Mouse (Mus musculus): ENCODE results near the gene Ankk1.

Gene Ankk1

DNA sequence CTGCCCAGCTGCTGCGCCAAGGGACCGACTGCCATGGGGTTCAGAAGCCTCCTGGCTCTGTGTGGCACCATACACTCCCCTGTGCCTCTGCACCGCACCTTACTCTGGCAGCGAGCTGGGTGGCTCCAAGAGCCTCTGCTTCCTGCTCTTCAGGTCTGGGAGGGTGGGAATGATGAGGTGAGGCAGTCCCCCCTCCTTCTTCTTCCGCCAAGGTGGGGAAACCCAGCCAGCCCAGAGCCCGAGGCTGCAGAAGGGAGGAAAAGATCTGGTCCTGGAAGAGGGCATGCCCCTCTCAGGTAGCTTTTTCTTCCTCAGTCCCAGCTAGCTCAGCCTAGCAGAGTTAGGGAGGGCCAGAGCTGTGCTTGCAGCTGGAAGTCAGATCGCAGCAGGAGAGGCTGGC is at the start of gene Ankk1:
Ankk1 (minus strand) TSS at position 101 of the 400 bp plus-strand sequence.
- no peak for DNase-seq

DNA sequence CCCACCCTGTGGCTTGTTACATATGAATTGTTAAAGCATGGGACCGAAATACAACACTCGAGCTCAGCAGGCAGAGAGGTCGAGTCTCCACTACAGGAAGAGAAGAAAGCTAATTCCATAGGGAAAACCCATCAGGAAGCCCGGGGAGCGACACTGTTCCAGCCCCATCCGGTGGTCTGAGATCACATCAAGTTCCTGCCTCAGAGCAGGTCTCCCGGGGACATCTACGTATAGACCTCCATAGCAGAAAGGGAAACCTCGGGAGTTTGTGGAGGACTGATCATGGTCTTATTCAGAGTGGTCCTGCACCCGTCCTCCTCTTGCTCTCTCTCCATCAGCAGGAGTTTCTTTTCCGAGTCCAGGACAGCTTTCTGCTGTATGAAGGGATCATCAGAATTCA is 45.3 kb upstream of the Ankk1 start:
- no peak for DNase-seq

DNA sequence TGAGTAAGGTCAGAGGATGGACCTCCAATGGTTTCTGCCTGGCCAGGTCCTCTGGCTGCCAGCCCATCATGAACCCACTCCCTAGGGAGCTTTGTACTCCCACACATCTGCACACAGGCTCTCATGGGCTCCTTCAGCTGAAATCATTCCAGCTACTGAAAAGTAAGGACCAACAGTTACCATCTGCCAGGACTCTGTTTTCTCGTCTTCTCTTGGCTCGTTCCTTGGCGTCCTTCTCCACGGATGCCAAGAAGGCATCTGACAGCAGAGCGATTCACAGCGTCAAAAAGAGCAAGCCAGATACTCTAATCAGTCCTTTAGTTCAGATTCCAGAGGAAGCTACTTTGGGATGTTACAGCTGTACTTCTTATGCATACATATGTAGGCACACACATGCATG is 44.1 kb upstream of the Ankk1 start:
- DNase-seq = no peak

DNA sequence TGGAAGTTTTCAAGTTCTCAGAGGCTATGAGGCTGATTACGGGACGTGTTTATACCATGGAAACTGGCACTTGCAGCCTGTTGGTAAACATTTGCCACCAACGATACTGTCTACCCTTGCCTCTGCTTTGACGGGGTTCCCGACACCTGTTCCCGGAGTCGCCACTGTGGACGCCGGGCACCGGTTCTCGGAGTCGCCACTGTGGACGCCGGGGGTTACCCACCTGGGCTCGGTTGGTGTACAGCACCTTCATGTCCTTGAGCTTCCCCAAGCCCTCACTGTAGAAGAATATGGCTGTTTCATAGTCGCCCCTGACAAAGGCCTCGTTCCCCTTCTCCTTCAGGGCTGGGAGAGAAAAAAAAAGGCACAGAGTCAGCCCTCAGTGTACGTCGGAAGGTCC is 43.2 kb upstream of the Ankk1 start:
- DNase-seq = no peak

DNA sequence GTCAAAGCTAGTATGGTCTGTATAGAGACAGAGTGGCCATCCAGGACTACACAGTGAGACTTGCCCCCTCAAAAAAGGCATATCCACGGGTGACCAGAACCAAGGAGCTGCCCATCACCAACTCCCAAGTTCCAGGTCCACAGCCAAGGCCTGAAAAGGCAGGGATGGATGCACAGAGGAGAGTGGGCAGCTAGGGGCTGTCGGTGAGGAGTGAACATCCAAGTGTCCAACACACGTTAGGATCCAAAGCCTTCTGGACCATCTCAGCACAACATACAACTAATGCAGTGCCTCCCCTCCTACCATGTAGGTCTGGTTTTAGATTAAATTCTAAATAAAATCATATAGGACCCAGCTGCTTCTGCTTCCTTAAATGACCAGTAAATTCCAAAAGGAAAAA is 29.3 kb upstream of the Ankk1 start:
- DNase-seq = no peak

DNA sequence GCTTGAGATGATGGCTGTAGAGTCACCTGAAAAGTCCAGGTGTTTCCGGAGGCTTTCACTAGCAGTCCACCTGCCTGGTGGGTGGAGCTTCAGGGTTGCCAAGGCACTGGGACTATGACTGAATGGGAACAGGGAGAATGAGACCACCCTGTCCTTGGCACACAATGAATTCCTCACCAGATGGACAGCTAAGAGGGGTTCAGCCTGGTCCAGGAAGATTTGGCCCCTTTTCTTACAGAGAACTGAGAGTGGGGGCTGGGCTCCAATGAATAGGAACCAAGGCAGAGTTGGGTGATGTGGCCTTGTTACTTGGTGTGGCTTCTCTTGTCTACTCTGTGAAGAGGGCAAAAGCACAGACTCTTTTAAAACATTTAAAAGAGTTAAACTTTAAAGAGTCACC is 25.6 kb upstream of the Ankk1 start:
- DNase-seq = no peak

DNA sequence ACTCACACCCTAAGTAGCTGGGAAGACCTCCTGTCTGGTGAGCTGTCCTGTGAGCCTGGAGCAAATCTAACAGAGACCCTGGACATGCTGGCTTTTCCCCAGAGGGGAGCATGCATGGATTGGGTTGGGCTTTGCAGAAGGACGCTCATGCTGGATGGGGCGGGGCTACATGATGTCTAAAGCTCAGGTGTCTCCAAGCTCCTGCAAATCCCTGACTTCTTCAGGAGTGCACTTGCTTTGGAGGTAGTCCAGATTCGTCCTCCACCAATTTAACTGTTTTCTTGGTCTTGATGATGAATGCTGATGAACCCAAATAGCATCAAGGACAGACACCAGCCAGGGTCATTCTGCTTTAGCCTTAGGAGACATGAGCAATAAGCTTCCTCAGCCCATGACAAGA is 23.7 kb upstream of the Ankk1 start:
- no peak for DNase-seq

DNA sequence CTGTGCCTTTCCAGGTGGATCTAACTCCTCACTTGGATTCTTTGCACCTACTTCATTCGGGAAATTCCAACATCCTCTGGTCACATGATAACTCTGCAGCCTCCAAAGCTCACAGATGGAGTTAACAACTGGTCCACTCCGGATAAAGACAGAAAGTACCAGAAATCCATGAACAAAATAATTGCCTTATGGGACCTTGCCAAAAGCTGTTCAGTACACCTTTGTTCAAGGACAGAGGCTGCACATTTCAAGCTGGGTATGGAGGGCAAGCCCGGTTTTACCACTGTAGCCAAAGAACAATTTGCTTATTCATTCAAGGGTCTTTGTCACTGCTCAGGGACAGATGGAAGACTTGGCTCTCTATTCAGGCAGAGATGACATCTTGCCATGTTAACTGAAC is 15.8 kb upstream of the Ankk1 start:
- no peak for DNase-seq

DNA sequence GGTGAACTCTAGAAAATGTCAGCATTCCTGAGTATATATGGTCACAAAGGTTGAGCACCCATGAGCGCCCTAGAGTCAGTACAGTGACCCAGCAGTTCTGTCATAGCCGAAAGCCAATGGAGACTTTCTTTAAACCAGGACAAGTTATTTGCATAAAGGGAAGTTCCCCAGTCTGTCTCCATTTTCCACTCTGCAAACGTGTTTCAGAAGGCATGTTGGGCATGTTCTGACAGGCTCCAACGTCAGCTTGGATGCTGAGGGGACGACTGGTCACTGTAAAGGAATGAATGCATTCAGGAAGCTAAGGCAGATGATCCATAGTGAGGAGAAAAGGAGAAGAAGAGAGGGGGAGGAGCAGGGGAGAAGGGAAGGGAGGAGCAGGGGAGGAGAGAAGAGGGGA is 657 bp upstream of the Ankk1 start:
- DNase-seq = no peak

DNA sequence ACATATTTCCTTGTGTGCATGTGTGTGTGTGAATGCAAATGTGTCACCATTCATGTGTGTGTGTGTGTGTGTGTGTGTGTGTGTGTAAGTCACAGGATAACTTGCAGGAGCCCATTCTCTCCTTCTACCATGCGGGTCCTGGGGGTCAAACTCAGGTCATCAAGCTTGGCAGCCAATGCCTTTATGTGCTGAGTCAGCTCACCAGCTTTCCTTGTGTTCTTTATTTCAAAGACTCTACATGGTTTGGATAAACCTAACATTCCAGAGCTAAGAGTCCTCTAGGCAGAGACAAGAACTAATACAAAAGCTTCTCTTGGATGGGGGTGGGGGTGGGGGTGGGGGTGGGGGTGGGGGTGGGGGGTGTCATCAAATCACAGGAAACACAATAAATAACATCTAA is 1.2 kb downstream of the Ankk1 start:
- no peak for DNase-seq

DNA sequence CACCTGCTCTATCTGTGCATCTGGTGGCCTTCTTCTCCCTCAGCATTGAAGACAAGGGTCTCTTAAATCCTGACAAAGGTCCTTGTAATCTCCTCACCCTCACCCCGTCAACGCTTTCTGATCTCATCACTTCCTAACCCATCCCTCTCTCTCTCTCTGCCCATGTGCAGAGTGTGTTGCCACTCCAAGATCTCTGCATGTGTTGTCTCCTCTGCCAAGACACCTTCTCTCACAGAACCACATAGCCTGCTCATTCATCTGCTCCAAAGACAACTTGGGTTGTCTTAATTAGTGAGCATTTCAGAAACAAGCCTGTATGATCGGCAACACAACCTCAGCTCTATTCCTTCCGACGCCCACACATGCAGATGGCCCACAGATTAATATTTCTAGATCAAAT is 3.0 kb downstream of the Ankk1 start:
- DNase-seq = no peak

DNA sequence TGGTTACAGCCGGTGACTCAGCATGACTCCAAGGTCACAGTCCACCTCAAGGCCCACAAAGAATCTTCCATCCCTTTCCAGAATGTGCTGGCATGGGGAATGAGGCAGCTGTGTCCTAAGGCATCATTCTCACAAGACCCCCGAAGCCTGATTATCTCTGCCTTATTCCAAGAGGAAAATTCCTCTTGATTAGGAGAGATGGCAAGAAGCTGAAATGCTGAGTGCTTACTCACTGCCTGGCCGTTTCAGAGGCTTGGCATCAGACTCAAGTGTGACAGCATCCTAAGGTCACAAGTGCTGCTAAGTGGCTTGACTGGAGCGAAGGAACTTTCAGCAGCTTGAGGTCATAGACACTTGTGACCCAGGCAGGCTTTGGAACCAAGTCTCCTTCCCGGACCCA is 16.2 kb downstream of the Ankk1 start:
- DNase-seq = no peak

DNA sequence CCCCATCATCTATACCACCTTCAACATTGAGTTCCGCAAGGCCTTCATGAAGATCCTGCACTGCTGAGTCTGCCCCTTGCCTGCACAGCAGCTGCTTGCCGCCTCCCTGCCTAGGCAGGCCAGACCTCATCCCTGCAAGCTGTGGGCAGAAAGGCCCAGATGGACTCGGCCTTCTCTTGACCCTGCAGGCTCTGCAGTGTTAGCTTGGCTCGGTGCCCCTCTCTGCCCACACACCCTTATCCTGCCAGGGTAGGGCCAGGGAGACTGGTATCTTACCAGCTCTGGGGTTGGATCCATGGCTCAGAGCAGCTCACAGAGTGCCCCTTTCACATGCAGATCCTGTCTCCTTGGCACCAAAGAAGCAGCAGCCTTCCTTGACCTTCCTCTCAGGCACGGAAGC is 19.8 kb downstream of the Ankk1 start:
- no peak for DNase-seq

DNA sequence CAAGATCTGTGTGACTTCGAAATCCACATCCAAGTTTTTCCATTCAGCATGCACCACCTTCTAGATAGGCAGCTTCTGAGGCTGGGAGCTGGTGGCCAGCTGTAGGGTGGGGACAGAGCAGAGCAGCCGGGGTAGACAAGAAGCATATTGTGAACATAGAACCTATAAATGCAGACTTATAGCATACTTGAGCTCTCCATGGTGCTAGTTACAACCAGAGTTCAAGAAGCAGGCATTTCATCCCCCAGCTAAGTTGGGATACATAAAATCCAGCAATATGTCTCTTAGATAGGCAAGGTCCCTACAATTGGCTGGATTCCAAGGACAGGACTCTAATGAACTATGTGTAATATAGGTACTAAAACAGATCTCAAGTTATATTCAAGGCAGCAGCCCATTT is 23.1 kb downstream of the Ankk1 start:
- DNase-seq = no peak

DNA sequence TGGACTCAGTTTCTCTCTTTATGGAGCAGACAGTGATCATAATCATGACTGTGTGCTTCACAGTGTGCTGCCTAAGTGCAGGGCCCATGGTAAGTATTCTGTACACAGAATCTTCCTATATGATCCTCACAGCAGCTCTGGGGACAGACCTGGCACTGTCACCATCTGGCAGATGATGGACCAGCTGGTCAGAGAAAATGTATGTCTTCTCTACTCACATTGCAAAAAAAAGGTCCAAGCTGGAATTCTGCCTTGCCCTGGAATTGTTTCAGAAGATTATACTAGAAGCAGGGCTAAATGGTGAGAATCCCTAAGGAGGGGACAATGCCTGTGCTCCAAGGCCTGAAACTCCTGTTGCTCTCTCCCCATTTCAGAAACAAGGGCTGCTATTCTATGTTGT is 30.8 kb downstream of the Ankk1 start:
- no peak for DNase-seq

DNA sequence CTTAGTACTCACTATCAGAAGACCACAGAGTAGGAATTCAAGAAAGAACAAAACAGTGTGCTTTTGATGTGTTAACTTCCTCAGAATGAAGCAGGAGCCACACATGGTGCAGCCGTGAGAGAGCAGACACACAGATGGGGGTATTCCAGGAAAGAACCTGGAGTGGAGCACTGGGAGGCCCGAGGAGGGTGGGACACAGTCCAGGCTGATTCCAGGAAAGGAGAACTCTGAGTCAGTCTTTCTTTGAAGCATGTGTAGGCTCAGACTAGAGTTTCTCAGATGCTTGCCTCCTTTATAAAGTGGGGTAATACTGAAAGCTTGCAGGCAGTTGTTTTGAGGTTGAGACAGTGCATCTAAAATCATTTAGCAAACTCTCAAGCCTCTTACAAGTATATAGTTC is 34.6 kb downstream of the Ankk1 start:
- DNase-seq = no peak

DNA sequence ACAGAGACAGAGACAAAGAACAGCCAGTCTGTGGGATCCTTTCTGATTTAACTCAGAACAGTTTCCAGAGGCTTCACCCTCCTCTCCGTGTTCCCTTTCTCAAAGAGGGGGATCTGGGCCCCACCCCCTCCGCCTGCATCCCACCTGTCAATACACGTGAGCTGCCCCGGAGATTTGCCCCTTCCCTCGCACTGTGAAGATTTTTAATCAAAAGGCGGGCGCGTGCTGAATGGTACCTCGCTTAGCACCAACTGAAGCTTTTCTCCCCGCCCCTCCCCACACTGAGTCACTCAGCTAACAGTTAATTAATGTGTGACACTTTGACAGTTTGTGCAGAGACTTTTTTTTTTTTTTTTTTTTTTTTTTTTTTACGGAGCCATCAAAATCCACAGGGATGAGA is 40.7 kb downstream of the Ankk1 start:
- peak; percentile 18 for DNase-seq

DNA sequence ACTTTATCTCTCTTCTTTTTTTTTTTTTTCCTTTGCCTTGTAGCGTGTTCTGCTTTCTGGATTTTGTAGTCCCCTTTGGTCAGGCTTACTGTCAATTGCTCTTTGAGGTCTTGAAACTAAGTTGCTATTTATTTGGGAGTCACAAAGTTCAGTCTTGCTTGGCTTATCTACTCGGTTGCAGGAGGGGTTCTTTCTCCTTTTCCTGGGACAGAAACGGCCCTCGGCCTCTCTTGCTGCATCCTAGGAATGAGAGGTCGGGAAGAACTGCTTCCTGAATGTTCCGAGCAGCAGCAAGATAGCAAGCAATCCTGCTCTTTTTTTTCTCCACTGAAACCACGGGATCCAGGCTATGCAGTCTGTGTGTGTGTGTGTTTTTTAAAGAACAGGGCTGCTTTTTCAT is 41.5 kb downstream of the Ankk1 start:
- DNase-seq = no peak

DNA sequence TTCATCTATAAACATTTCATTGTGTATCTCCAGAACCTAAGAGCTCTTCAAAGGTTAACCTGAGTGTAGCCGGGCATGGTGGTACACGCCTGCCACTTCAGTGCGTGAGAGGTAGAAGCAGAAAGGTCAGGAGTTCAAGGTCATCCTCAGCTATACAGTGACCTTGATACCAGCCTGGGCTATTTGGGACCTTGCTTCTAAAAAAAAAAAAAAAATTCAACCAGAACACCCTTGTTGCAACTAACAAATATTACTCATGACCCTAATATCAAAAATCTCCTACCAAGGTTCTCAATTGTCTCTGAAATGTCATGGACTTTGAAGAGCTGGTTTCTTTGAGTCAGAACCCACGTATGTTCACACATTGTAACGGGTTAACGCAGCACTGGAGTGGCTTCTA is 42.0 kb downstream of the Ankk1 start:
- no peak for DNase-seq

DNA sequence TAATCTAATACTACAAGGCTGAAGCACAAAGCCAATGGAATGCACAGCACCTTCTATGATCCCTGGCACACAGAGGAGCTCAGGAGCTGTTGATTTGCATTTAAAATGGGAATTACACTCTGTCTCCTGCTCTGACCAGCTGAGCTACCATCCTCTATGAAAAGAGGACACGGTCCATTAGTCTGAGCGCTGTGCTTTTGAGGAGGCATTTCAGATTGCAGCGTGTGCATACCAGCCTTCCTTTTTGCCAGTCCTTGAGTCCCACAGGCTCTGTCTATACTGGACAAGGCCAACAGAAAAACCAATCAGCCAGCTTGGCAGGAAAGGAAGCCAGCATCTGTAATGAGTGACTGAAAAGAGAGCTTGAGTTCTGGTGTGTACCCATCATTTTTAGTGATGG is 42.8 kb downstream of the Ankk1 start:
- no peak for DNase-seq

DNA sequence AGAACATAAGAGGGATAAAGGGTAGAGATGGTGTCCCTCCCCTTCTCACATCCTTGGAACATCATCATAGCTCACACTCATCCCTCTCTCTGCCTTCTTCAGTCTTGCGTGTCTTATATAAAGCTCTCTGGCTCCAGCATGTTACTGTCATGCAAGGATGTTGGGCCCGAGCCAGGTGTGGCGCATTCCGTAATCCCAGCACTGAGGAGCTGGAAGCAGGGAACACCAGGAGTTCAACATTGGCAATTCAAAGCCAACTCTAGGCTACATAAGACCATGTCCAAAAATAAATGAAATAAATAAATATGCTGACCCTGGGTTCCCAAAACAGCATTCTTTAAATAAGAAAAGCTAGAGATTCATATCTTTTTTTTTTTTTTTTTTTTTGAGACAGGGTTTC is 46.9 kb downstream of the Ankk1 start:
- no peak for DNase-seq

DNA sequence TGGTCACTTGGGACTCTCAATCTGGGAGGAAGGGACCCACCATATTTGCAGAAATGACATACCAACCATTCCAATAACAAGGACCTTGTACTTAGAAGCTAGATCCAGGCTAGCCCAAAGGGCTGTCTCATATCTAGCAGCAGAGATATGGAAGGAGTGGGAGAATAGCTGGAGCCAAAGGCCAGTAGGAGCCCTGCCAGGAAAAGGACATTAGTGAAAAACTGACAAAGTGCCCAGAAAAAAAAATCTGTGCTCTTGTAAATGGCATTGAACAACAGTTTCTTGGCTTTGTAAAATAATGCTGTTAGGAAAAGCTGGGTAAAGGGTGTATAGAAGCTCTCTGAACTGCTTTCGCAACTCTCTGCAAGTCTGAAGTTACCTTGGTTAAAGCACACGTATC is 52.9 kb downstream of the Ankk1 start:
- DNase-seq = no peak

DNA sequence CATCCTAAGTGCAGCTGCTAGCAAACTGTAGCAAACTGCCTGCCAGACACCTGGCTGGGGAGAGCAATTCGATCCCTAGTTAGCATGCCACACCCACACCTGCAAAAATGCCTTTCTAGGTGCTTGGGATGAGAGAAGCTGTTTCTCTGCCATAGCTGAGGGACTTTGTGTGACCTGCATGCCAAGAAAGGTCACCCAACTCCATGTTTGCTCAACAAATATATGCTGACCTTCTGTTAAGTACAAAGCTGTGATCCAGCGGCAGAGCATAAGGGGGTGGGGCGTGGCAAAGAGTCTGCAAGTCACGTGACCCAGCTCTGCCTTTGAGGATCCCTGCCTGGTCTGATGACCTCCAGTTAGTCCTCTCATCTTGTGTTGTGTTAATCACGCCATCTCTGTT is 61.1 kb downstream of the Ankk1 start:
- peak; percentile 28 for DNase-seq
